Mouse (Mus musculus): ENCODE measurements at regions not wholly inside any gene's neighbourhood (a gene's known extent, or its start where the extent isn't known, plus 50 kb on each side); places are given as distances from the start of the nearest gene placed in this dataset.
A peak's percentile ranks its signal among the peaks of the same experiment; 100 is the strongest.

GRCm38 (mm10) chr6:121556481-121556880 is 78.7 kb upstream of the A2m start:
- TF ChIP-seq ZC3H11A (IDR thresholded peaks at IDR 0.05; ENCODE audit: borderline replicate concordance, low read depth, low read length): peak; percentile 52; the same call in 1 of the 2 replicates
- no peak for TF ChIP-seq ZNF384 (IDR thresholded peaks at IDR 0.05; ENCODE audit: low read depth, low read length)
